Mouse (Mus musculus): Measurements from ENCODE around the gene Lgals12. TPM values are rescaled to one million over a fixed set of nuclear protein-coding genes. Genes with fewer than 3 reads are reported as not detected.

The Lgals12 gene
- total and polyA plus RNA-seq, 3 experiments: not detected

DNA sequence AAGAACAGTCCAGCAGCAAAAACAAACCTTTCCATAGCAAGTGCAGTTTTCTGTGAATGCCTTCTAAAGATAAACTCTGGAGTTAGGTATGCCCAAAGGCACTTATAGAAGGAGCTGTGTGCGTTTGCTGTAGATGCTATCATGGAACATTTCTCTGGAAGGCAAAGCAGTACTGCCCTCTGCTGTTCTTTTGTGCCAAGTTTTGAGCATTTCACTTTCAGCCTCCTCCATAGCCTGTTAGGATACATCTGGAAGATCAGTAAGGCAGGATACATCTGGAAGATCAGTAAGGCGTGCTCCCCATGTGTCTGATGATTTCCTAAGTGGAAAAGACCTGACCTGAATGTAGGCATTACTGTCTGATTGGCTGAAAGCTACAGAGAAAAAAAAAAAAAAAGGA is 11.5 kb downstream of the Lgals12 start:
- Histone ChIP-seq H3K9ac (ENCODE audit: insufficient read depth, low read depth) (no peak overlapping the region), H3K79me2 (replicated peaks; ENCODE audit: control insufficient read depth, extremely low read depth, insufficient read depth, poor library complexity, severe bottlenecking) (no peaks in the 10 kb centered on the region), H3K9me3 (replicated peaks; ENCODE audit: low read length) (no peaks in the 10 kb centered on the region), H3K36me3 (replicated peaks in 1 of 2; ENCODE audit: control insufficient read depth in 1 of 2, insufficient read depth in 1 of 2, low read length in 1 of 2) (no peaks in the 10 kb centered on the region), H3K4me3 (replicated peaks in 1 of 3; ENCODE audit: low read depth in 2 of 3, low read length in 2 of 3, poor library complexity in 1 of 3) (no peak overlapping the region), H3K27ac (ENCODE audit: insufficient read depth, low read depth) (no peak overlapping the region), H3K4me2 (ENCODE audit: insufficient read depth, low read depth, poor library complexity, severe bottlenecking) (no peak overlapping the region), H3K27me3 (replicated peaks) (no peaks in the 10 kb centered on the region), H3K4me1 (ENCODE audit: control insufficient read depth in 1 of 2, insufficient read depth in 2 of 2) (peaks cover 0 to 3% of the 10 kb centered on the region in 2 experiments; a peak in 2 of 4 replicates)
- DNase-seq (ENCODE audit: extremely low read depth): peak; percentile 38
- dilution Hi-C loops (cut with MboI; ENCODE audit: extremely low pct_ligation_motif_present, extremely low pct_unique_long_range_greater_than_20kb, low sequenced_read_pairs): no loop called here
- TF ChIP-seq GABPA (IDR thresholded peaks at IDR 0.05; ENCODE audit: insufficient replicate concordance, low read depth, low read length) (no peak), CTCF (conservative IDR thresholded peaks at IDR 0.05 in 1 of 2, IDR thresholded peaks at IDR 0.05 in 1 of 2; ENCODE audit: low read depth in 2 of 2, low read length in 2 of 2) (peak; percentile 23 to 88; a peak in 2 of 4 replicates), ZC3H11A (IDR thresholded peaks at IDR 0.05; ENCODE audit: low read depth, low read length) (peak; percentile 77), RAD21 (IDR thresholded peaks at IDR 0.05; ENCODE audit: low read depth, low read length) (peak; percentile 83), SMC3 (IDR thresholded peaks at IDR 0.05; ENCODE audit: low read depth, low read length) (peak; percentile 93)
- in situ Hi-C loops (cut with MboI; ENCODE audit: low pct_ligation_motif_present, low pct_unique_long_range_greater_than_20kb, low sequenced_read_pairs): loop anchor here (5.0 kb wide), 1 partner anchor 63 kb away; no protein-coding TSS in a partner anchor

DNA sequence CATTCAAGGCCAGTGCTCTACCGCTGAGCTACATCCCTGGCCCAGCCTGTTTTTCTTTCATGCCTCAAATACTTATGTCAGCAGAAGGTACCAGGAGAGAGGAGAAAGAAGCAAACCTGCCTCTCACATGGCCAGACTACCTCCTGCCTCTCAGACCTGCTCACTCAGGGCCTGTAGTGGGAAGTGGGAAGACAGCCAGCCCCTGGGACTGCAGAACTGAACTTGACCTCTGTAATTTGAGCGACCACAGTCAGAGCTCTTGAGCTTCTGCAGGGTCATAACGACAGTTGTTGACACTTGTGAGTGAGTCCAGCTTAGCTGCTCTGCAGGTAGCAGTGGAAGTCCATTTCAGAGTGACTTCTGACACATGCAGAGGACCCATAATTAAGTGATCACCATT is 15.0 kb downstream of the Lgals12 start:
- H3K9me3 ChIP-seq (replicated peaks; ENCODE audit: low read length): peaks cover 4% of the 10 kb centered on the region
- no peak for TF ChIP-seq ZNF384 (IDR thresholded peaks at IDR 0.05; ENCODE audit: low read depth, low read length)
- no peak for TF ChIP-seq IRF4 (IDR thresholded peaks at IDR 0.05; ENCODE audit: low read depth, low read length)
- no peak for TF ChIP-seq MAX (IDR thresholded peaks at IDR 0.05; ENCODE audit: low read length)
- no peak for TF ChIP-seq RAD21 (IDR thresholded peaks at IDR 0.05; ENCODE audit: low read depth, low read length)
- no peak for TF ChIP-seq GABPA (IDR thresholded peaks at IDR 0.05; ENCODE audit: insufficient replicate concordance, low read depth, low read length)
- in situ Hi-C loops (cut with MboI; ENCODE audit: low pct_ligation_motif_present, low pct_unique_long_range_greater_than_20kb, low sequenced_read_pairs) (no loop called here), dilution Hi-C loops (cut with MboI; ENCODE audit: extremely low pct_ligation_motif_present, extremely low pct_unique_long_range_greater_than_20kb, low sequenced_read_pairs) (no loop called here)
- H3K36me3 ChIP-seq (replicated peaks in 1 of 2; ENCODE audit: control insufficient read depth in 1 of 2, insufficient read depth in 1 of 2, low read length in 1 of 2): peaks cover 4 to 7% of the 10 kb centered on the region in 2 experiments
- H3K4me3 ChIP-seq (replicated peaks in 1 of 3; ENCODE audit: low read depth in 2 of 3, low read length in 2 of 3, poor library complexity in 1 of 3): no peak overlapping the region
- H3K4me1 ChIP-seq (ENCODE audit: control insufficient read depth in 1 of 2, insufficient read depth in 2 of 2): peaks cover 0 to 3% of the 10 kb centered on the region in 2 experiments; a peak in 2 of 4 replicates
- no peak for DNase-seq (ENCODE audit: extremely low read depth)
- H3K9ac ChIP-seq (ENCODE audit: insufficient read depth, low read depth): no peak overlapping the region
- no peak overlapping the region for H3K4me2 ChIP-seq (ENCODE audit: insufficient read depth, low read depth, poor library complexity, severe bottlenecking)
- H3K79me2 ChIP-seq (replicated peaks; ENCODE audit: control insufficient read depth, extremely low read depth, insufficient read depth, poor library complexity, severe bottlenecking): no peaks in the 10 kb centered on the region
- H3K27ac ChIP-seq (ENCODE audit: insufficient read depth, low read depth): no peak overlapping the region
- no peaks in the 10 kb centered on the region for H3K27me3 ChIP-seq (replicated peaks)

DNA sequence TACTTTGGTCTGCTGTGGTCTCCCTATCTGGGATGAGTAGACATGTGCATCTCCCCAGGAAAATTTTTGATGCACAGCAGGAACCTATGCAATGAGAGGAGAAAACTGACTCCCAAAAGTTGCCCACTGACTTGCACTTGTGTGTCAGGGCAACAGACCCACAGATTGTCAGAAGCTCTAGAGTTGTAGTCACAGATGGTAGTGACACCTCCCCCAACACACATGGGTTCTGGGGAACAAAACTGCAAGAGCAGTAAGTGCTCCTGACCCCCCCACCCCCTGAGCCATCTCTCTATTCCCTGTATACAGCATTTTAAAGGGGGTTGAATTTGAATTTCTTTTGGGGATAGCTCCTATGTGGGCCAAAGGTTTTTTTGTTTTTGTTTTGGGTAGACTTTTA is 16.2 kb downstream of the Lgals12 start:
- H3K36me3 ChIP-seq (replicated peaks in 1 of 2; ENCODE audit: control insufficient read depth in 1 of 2, insufficient read depth in 1 of 2, low read length in 1 of 2): peaks cover 9 to 14% of the 10 kb centered on the region in 2 experiments
- peaks cover 4% of the 10 kb centered on the region for H3K9me3 ChIP-seq (replicated peaks; ENCODE audit: low read length)
- no peak overlapping the region for H3K9ac ChIP-seq (ENCODE audit: insufficient read depth, low read depth)
- dilution Hi-C loops (cut with MboI; ENCODE audit: extremely low pct_ligation_motif_present, extremely low pct_unique_long_range_greater_than_20kb, low sequenced_read_pairs): no loop called here
- no peak for DNase-seq (ENCODE audit: extremely low read depth)
- H3K4me3 ChIP-seq (replicated peaks in 1 of 3; ENCODE audit: low read depth in 2 of 3, low read length in 2 of 3, poor library complexity in 1 of 3): no peak overlapping the region
- no peaks in the 10 kb centered on the region for H3K27me3 ChIP-seq (replicated peaks)
- H3K4me1 ChIP-seq (ENCODE audit: control insufficient read depth in 1 of 2, insufficient read depth in 2 of 2): peaks cover 0 to 3% of the 10 kb centered on the region in 2 experiments; a peak in 2 of 4 replicates
- in situ Hi-C loops (cut with MboI; ENCODE audit: low pct_ligation_motif_present, low pct_unique_long_range_greater_than_20kb, low sequenced_read_pairs): no loop called here
- no peak overlapping the region for H3K4me2 ChIP-seq (ENCODE audit: insufficient read depth, low read depth, poor library complexity, severe bottlenecking)
- no peak overlapping the region for H3K27ac ChIP-seq (ENCODE audit: insufficient read depth, low read depth)
- H3K79me2 ChIP-seq (replicated peaks; ENCODE audit: control insufficient read depth, extremely low read depth, insufficient read depth, poor library complexity, severe bottlenecking): no peaks in the 10 kb centered on the region
- TF ChIP-seq POLR2A (IDR thresholded peaks at IDR 0.05; ENCODE audit: low read depth, low read length) (no peak), USF2 (conservative IDR thresholded peaks at IDR 0.05; ENCODE audit: low read depth, low read length) (no peak), E2F4 (IDR thresholded peaks at IDR 0.05; ENCODE audit: insufficient replicate concordance, low read depth, low read length) (no peak), HCFC1 (IDR thresholded peaks at IDR 0.05; ENCODE audit: low read depth, low read length) (no peak), NELFE (IDR thresholded peaks at IDR 0.05; ENCODE audit: low read depth, low read length) (no peak), MXI1 (IDR thresholded peaks at IDR 0.05; ENCODE audit: low read depth, low read length) (no peak), UBTF (IDR thresholded peaks at IDR 0.05; ENCODE audit: low read depth, low read length) (no peak), ZKSCAN1 (IDR thresholded peaks at IDR 0.05; ENCODE audit: borderline replicate concordance, low read depth, low read length) (no peak), PAX5 (IDR thresholded peaks at IDR 0.05; ENCODE audit: low read length) (no peak), MAX (IDR thresholded peaks at IDR 0.05; ENCODE audit: low read length) (no peak), ZNF384 (IDR thresholded peaks at IDR 0.05; ENCODE audit: low read depth, low read length) (no peak), MEF2A (IDR thresholded peaks at IDR 0.05; ENCODE audit: borderline replicate concordance, low read depth, low read length) (no peak), ZC3H11A (IDR thresholded peaks at IDR 0.05; ENCODE audit: low read depth, low read length) (no peak), EP300 (IDR thresholded peaks at IDR 0.05; ENCODE audit: low read length) (no peak)
